Mouse (Mus musculus): ENCODE results near the gene Itgb2l.

- TF ChIP-seq POLR2A (IDR thresholded peaks at IDR 0.05; ENCODE audit: borderline replicate concordance, extremely low read depth, insufficient read depth, insufficient read length, poor library complexity, severe bottlenecking) (no peak), CTCF (IDR thresholded peaks at IDR 0.05; ENCODE audit: borderline replicate concordance, extremely low read depth, insufficient read depth, insufficient read length) (no peak)
These were observed 62.0 kb downstream of the Itgb2l start for GRCm38 (mm10) chr16:96381435-96381834.
